8 mouse cellular contexts compared by ENCODE assay signal in genomic region chr13:21833461-21833860, GRCm38 (mm10). TPM values are rescaled to one million over a fixed set of nuclear protein-coding genes. Genes with fewer than 3 reads are reported as not detected.
DNase-seq lines count a peak whose midpoint lies in the region; ATAC-seq and TF ChIP-seq lines count a peak whose summit lies in the region.
"Not testable (repeated sequence)": the region's sequence is repeated elsewhere in the genome, so short reads cannot be mapped to it uniquely, and the experiment has no call there.

Hist1h2ap (minus strand) TSS chr13:21833507.
Hist1h2br (plus strand) TSS chr13:21833743.

- not testable (repeated sequence) for H3K4me1 ChIP-seq in hindbrain, embryonic 11.5 days (replicated peaks; ENCODE audit: control insufficient read depth, insufficient read depth, low read length); limb, embryonic 14.5 days (ENCODE audit: control insufficient read depth, insufficient read depth, low read length); midbrain, embryonic 11.5 days (ENCODE audit: control insufficient read depth, insufficient read depth, low read length); stomach, embryonic 15.5 days

- H3K27ac ChIP-seq in hindbrain, embryonic 11.5 days (ENCODE audit: low read depth, low read length); layer of hippocampus, adult 2 months; limb, embryonic 14.5 days (replicated peaks; ENCODE audit: low read depth, low read length); midbrain, embryonic 11.5 days (ENCODE audit: low read depth, low read length); stomach, embryonic 15.5 days: not testable (repeated sequence)

- H3K9ac ChIP-seq in hindbrain, embryonic 11.5 days (ENCODE audit: low read depth, low read length); limb, embryonic 14.5 days (ENCODE audit: low read depth, low read length, severe bottlenecking); midbrain, embryonic 11.5 days (ENCODE audit: low read length); stomach, embryonic 15.5 days: not testable (repeated sequence)

- WGBS in hindbrain, embryonic 11.5 days, result no CpG with 5 or more reads among the region's 24 CpGs
- no CpG with 5 or more reads among the region's 24 CpGs for WGBS in limb, embryonic 14.5 days
- no CpG with 5 or more reads among the region's 24 CpGs for WGBS in midbrain, embryonic 11.5 days
- no CpG with 5 or more reads among the region's 24 CpGs for WGBS in stomach, embryonic 15.5 days

- not testable (repeated sequence) for DNase-seq in hindbrain, embryonic 11.5 days (ENCODE audit: low spot score); layer of hippocampus, adult 2 months (ENCODE audit: low spot score in 2 of 2); limb, embryonic 14.5 days (ENCODE audit: low spot score); midbrain, embryonic 11.5 days (ENCODE audit: low spot score, missing footprints)

- TF ChIP-seq CTCF in layer of hippocampus, adult 2 months (conservative IDR thresholded peaks at IDR 0.05), result not testable (repeated sequence)

- H3K4me3 ChIP-seq in hindbrain, embryonic 11.5 days (ENCODE audit: low read depth, low read length); layer of hippocampus, adult 2 months; limb, embryonic 14.5 days (replicated peaks; ENCODE audit: low read length); midbrain, embryonic 11.5 days (ENCODE audit: low read depth, low read length); stomach, embryonic 15.5 days (replicated peaks): not testable (repeated sequence)

- not testable (repeated sequence) for H3K27me3 ChIP-seq in hindbrain, embryonic 11.5 days (ENCODE audit: control insufficient read depth, insufficient read depth, low read length); limb, embryonic 14.5 days (ENCODE audit: control insufficient read depth, insufficient read depth, low read length); midbrain, embryonic 11.5 days (ENCODE audit: control insufficient read depth, insufficient read depth, low read length); stomach, embryonic 15.5 days (replicated peaks)

- peak; percentile 84 for ATAC-seq in activated CD4-positive, CD25-positive, alpha-beta regulatory T cell, adult 4 months
- ATAC-seq in erythroblast, adult 5-6 weeks (replicated peaks; ENCODE audit: low FRiP score, poor library complexity, severe bottlenecking), result peak; percentile 83
- ATAC-seq in granulocyte monocyte progenitor cell, adult 5-6 weeks (replicated peaks; ENCODE audit: poor library complexity, severe bottlenecking), result peak; percentile 68
- ATAC-seq in hindbrain, embryonic 11.5 days (ENCODE audit: low FRiP score), result peak; percentile 96
- ATAC-seq in limb, embryonic 14.5 days (ENCODE audit: low FRiP score, low read depth), result peak; percentile 91
- peak; percentile 95 for ATAC-seq in midbrain, embryonic 11.5 days (ENCODE audit: low FRiP score)
- ATAC-seq in stomach, embryonic 15.5 days (ENCODE audit: insufficient read depth, low FRiP score, low read depth), result peak; percentile 93

- H3K9me3 ChIP-seq in hindbrain, embryonic 11.5 days (ENCODE audit: control insufficient read depth, low read length); limb, embryonic 14.5 days (ENCODE audit: control insufficient read depth, low read length); midbrain, embryonic 11.5 days (ENCODE audit: control insufficient read depth, low read length); stomach, embryonic 15.5 days: not testable (repeated sequence)

- not testable (repeated sequence) for H3K4me2 ChIP-seq in hindbrain, embryonic 11.5 days (replicated peaks; ENCODE audit: low read depth, low read length); limb, embryonic 14.5 days (replicated peaks; ENCODE audit: low read depth, low read length, severe bottlenecking); midbrain, embryonic 11.5 days; stomach, embryonic 15.5 days

- not testable (repeated sequence) for H3K36me3 ChIP-seq in hindbrain, embryonic 11.5 days (ENCODE audit: control insufficient read depth, insufficient read depth, low read length); limb, embryonic 14.5 days (ENCODE audit: control insufficient read depth, insufficient read depth, low read length); midbrain, embryonic 11.5 days (ENCODE audit: control insufficient read depth, insufficient read depth, low read length); stomach, embryonic 15.5 days

- not testable (repeated sequence) for TF ChIP-seq POLR2A in limb, embryonic 14.5 days (IDR thresholded peaks at IDR 0.05; ENCODE audit: borderline replicate concordance, extremely low read depth, insufficient read depth, insufficient read length)

RNA-seq across cellular contexts. Expression of gene Hist1h2ap, which starts in this region (rescaled TPM):
- 100 to 1,000 TPM; 214 to 439 TPM for polyA plus RNA-seq in activated CD4-positive, CD25-positive, alpha-beta regulatory T cell, adult 4 months (2017; shearing (Covaris generic))
- 40.2 and 52.7 TPM in 2 replicates for total RNA-seq in erythroblast, adult 5-6 weeks (2015; ENCODE audit: low replicate concordance)
- total RNA-seq in erythroblast, adult 5-6 weeks (2017; ENCODE audit: low replicate concordance), result 924 and 2,814 TPM in 2 replicates
- 38.3 and 85.3 TPM in 2 replicates for total RNA-seq in granulocyte monocyte progenitor cell, adult 5-6 weeks (2014; fragmentation: Nextera tagmentation)
- total RNA-seq in granulocyte monocyte progenitor cell, adult 5-6 weeks (2017), result 5,843 and 7,480 TPM in 2 replicates
- polyA plus RNA-seq in hindbrain, embryonic 11.5 days (2014; fragmentation: Nextera tagmentation; extraction: Ambion mirVana), result 4,676 and 4,856 TPM in 2 replicates
- total RNA-seq in layer of hippocampus, adult 2 months (2021), result 10 to 100 TPM; 11.3 to 15.9 TPM
- polyA plus RNA-seq in limb, embryonic 14.5 days (2012; rRNA removed), result 60.6 and 133 TPM in 2 replicates
- polyA plus RNA-seq in limb, embryonic 14.5 days (2014; fragmentation: Nextera tagmentation; extraction: Ambion mirVana), result 3,378 and 3,605 TPM in 2 replicates
- polyA plus RNA-seq in midbrain, embryonic 11.5 days (2014; fragmentation: Nextera tagmentation; extraction: Ambion mirVana), result 5,628 and 6,009 TPM in 2 replicates
- 2,912 and 3,763 TPM in 2 replicates for polyA plus RNA-seq in stomach, embryonic 15.5 days (2015; fragmentation: Nextera tagmentation; extraction: Ambion mirVana)

RNA-seq across cellular contexts. Expression of gene Hist1h2br, which starts in this region (rescaled TPM):
- 1 to 10 TPM; 4.0 to 9.2 TPM for polyA plus RNA-seq in activated CD4-positive, CD25-positive, alpha-beta regulatory T cell, adult 4 months (2017; shearing (Covaris generic))
- total RNA-seq in erythroblast, adult 5-6 weeks (2015; ENCODE audit: low replicate concordance), result 215 and 279 TPM in 2 replicates
- total RNA-seq in erythroblast, adult 5-6 weeks (2017; ENCODE audit: low replicate concordance), result 157 and 261 TPM in 2 replicates
- total RNA-seq in granulocyte monocyte progenitor cell, adult 5-6 weeks (2014; fragmentation: Nextera tagmentation), result 243 and 249 TPM in 2 replicates
- total RNA-seq in granulocyte monocyte progenitor cell, adult 5-6 weeks (2017), result 665 and 823 TPM in 2 replicates
- polyA plus RNA-seq in hindbrain, embryonic 11.5 days (2014; fragmentation: Nextera tagmentation; extraction: Ambion mirVana), result 18.1 and 18.6 TPM in 2 replicates
- total RNA-seq in layer of hippocampus, adult 2 months (2021), result 10 to 100 TPM; 38.6 to 42.0 TPM
- 7.1 and 24.1 TPM in 2 replicates for polyA plus RNA-seq in limb, embryonic 14.5 days (2012; rRNA removed)
- 19.2 and 25.2 TPM in 2 replicates for polyA plus RNA-seq in limb, embryonic 14.5 days (2014; fragmentation: Nextera tagmentation; extraction: Ambion mirVana)
- 17.8 and 23.1 TPM in 2 replicates for polyA plus RNA-seq in midbrain, embryonic 11.5 days (2014; fragmentation: Nextera tagmentation; extraction: Ambion mirVana)
- 19.8 and 19.9 TPM in 2 replicates for polyA plus RNA-seq in stomach, embryonic 15.5 days (2015; fragmentation: Nextera tagmentation; extraction: Ambion mirVana)
